Comparison of ENCODE assay signal across 9 mouse cellular contexts in the genomic region with DNA sequence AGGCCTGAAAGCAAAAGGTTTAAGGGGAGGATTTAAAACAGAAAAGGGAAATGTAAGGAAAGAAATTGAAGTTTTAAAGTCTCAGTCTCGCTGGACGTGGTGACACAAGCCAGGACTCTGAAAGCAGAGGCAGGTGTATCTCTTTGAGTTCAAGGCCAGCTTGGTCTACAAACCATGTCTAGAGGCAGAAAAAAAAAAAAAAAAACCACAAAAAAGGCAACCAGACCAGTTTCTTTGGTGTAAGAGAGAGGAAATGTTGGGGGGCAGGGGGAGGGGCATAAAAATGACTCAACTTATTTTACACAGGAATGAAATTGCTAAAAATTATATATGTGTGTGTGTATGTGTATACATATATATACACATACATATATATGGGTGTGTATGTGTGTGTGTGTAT. TPM values are rescaled to one million over a fixed set of nuclear protein-coding genes. Genes with fewer than 3 reads are reported as not detected.
DNase-seq lines count a peak whose midpoint lies in the region; ATAC-seq and TF ChIP-seq lines count a peak whose summit lies in the region.
"Had no signal": no experiment of that assay in that cellular context is flagged by ENCODE, and none has a peak within 500 bp of the region (broad histone marks: within the 10 kb centered on the region; RNA-seq: fewer than 3 reads in every experiment).

No protein-coding gene starts in this region.

- H3K4me1 ChIP-seq in hindbrain, embryonic 10.5 days (replicated peaks), result peaks cover 23% of the 10 kb centered on the region
- peaks cover 15% of the 10 kb centered on the region for H3K4me1 ChIP-seq in hindbrain, embryonic 16.5 days (ENCODE audit: control insufficient read depth, insufficient read depth, low read depth, low read length)
- H3K4me1 ChIP-seq in ES-Bruce4 (ENCODE audit: control insufficient read depth, insufficient read depth, low read length), result no peaks in the 10 kb centered on the region
- H3K4me1 ChIP-seq in embryonic facial prominence, embryonic 13.5 days, result peaks cover 17% of the 10 kb centered on the region
- H3K4me1 ChIP-seq in liver, embryonic 12.5 days, result peaks cover 27% of the 10 kb centered on the region

- no peak for ATAC-seq in hindbrain, embryonic 16.5 days
- ATAC-seq in embryonic facial prominence, embryonic 13.5 days (ENCODE audit: insufficient number of reproducible peaks, insufficient read depth, low FRiP score, low TSS enrichment, low read depth), result no peak
- ATAC-seq in liver, embryonic 12.5 days, result no peak
- ATAC-seq in monocyte, adult 5-6 weeks (replicated peaks; ENCODE audit: insufficient number of reproducible peaks, low FRiP score, low TSS enrichment, poor library complexity, severe bottlenecking), result no peak
- ATAC-seq in erythroid progenitor cell, adult 5-6 weeks (replicated peaks; ENCODE audit: low FRiP score, poor library complexity, severe bottlenecking), result no peak

- 52% methylated on average over 2 of the region's 2 CpGs for WGBS in hindbrain, embryonic 10.5 days
- WGBS in hindbrain, embryonic 16.5 days, result 63% methylated on average over 2 of the region's 2 CpGs
- WGBS in embryonic facial prominence, embryonic 13.5 days, result 53% methylated on average over 2 of the region's 2 CpGs
- 40% methylated on average over 2 of the region's 2 CpGs for WGBS in liver, embryonic 12.5 days (ENCODE audit: insufficient replicate concordance)

- DNase-seq in hindbrain, embryonic 10.5 days (ENCODE audit: low spot score), result no peak
- no peak for DNase-seq in Muller cell, postnatal 12 days (ENCODE audit: inconsistent ontology term)
- DNase-seq: cerebellum, postnatal 25 days had no signal

- no peaks in the 10 kb centered on the region for H3K27me3 ChIP-seq in hindbrain, embryonic 10.5 days (ENCODE audit: insufficient read depth, poor library complexity, severe bottlenecking)
- H3K27me3 ChIP-seq in hindbrain, embryonic 16.5 days (replicated peaks; ENCODE audit: control insufficient read depth, insufficient read depth, low read length), result no peaks in the 10 kb centered on the region
- no peaks in the 10 kb centered on the region for H3K27me3 ChIP-seq in ES-Bruce4 (ENCODE audit: control insufficient read depth, insufficient read depth, low read length, poor library complexity, severe bottlenecking)
- no peaks in the 10 kb centered on the region for H3K27me3 ChIP-seq in embryonic facial prominence, embryonic 13.5 days
- H3K27me3 ChIP-seq in liver, embryonic 12.5 days (replicated peaks), result no peaks in the 10 kb centered on the region

- no peak overlapping the region for H3K9ac ChIP-seq in hindbrain, embryonic 16.5 days (ENCODE audit: low read depth, low read length)
- H3K9ac ChIP-seq in ES-Bruce4 (ENCODE audit: low read depth, poor library complexity, severe bottlenecking), result peak overlapping the region; percentile 57
- no peak overlapping the region for H3K9ac ChIP-seq in embryonic facial prominence, embryonic 13.5 days
- H3K9ac ChIP-seq in liver, embryonic 12.5 days, result peak overlapping the region; percentile 66

- H3K36me3 ChIP-seq in hindbrain, embryonic 10.5 days, result no peaks in the 10 kb centered on the region
- H3K36me3 ChIP-seq in hindbrain, embryonic 16.5 days (ENCODE audit: control insufficient read depth, insufficient read depth, low read length), result no peaks in the 10 kb centered on the region
- H3K36me3 ChIP-seq in ES-Bruce4 (ENCODE audit: control insufficient read depth, insufficient read depth, low read length, poor library complexity, severe bottlenecking), result no peaks in the 10 kb centered on the region
- no peaks in the 10 kb centered on the region for H3K36me3 ChIP-seq in embryonic facial prominence, embryonic 13.5 days
- H3K36me3 ChIP-seq in liver, embryonic 12.5 days, result peaks cover 3% of the 10 kb centered on the region; the same call in 1 of the 2 replicates

- H3K27ac ChIP-seq in hindbrain, embryonic 10.5 days, result no peak overlapping the region
- H3K27ac ChIP-seq in hindbrain, embryonic 16.5 days (ENCODE audit: low read depth, low read length), result no peak overlapping the region
- H3K27ac ChIP-seq in ES-Bruce4 (ENCODE audit: insufficient read depth, low read length), result no peak overlapping the region
- H3K27ac ChIP-seq in embryonic facial prominence, embryonic 13.5 days, result no peak overlapping the region
- 0 out of 2 replicates have a peak overlapping the region, but pooled peaks have one; percentile 95 for H3K27ac ChIP-seq in liver, embryonic 12.5 days

- H3K4me3 ChIP-seq in hindbrain, embryonic 10.5 days, result peak overlapping the region; percentile 80
- no peak overlapping the region for H3K4me3 ChIP-seq in hindbrain, embryonic 16.5 days (ENCODE audit: low read length)
- peak overlapping the region; percentile 80 for H3K4me3 ChIP-seq in ES-Bruce4 (ENCODE audit: low read depth, low read length)
- no peak overlapping the region for H3K4me3 ChIP-seq in embryonic facial prominence, embryonic 13.5 days
- peak overlapping the region; percentile 92 for H3K4me3 ChIP-seq in liver, embryonic 12.5 days

- TF ChIP-seq CTCF in ES-Bruce4 (IDR thresholded peaks at IDR 0.05; ENCODE audit: low read depth, low read length), result no peak

- no peak for TF ChIP-seq EP300 in ES-Bruce4 (IDR thresholded peaks at IDR 0.05; ENCODE audit: insufficient read depth, low read depth, low read length)

- no peak for TF ChIP-seq POLR2A in ES-Bruce4 (IDR thresholded peaks at IDR 0.05; ENCODE audit: insufficient read depth, low read length)

- H3K4me2 ChIP-seq in hindbrain, embryonic 16.5 days (ENCODE audit: low read length), result no peak overlapping the region; the same call in 1 of the 2 replicates
- H3K4me2 ChIP-seq in embryonic facial prominence, embryonic 13.5 days, result peak overlapping the region; percentile 80
- H3K4me2 ChIP-seq in liver, embryonic 12.5 days, result peak overlapping the region; percentile 92

- no peaks in the 10 kb centered on the region for H3K9me3 ChIP-seq in hindbrain, embryonic 10.5 days
- no peaks in the 10 kb centered on the region for H3K9me3 ChIP-seq in hindbrain, embryonic 16.5 days (ENCODE audit: control insufficient read depth, low read length)
- no peaks in the 10 kb centered on the region for H3K9me3 ChIP-seq in ES-Bruce4 (replicated peaks; ENCODE audit: control insufficient read depth, insufficient read depth, low read length, poor library complexity, severe bottlenecking)
- no peaks in the 10 kb centered on the region for H3K9me3 ChIP-seq in embryonic facial prominence, embryonic 13.5 days
- H3K9me3 ChIP-seq in liver, embryonic 12.5 days (replicated peaks), result no peaks in the 10 kb centered on the region

RNA-seq across cellular contexts. Expression of gene Cnot4, which starts 1.3 kb away (rescaled TPM):
- 25.6 and 25.9 TPM in 2 replicates for polyA plus RNA-seq in hindbrain, embryonic 10.5 days (2016; fragmentation: Nextera tagmentation; extraction: Ambion mirVana)
- 30.7 and 33.1 TPM in 2 replicates for polyA plus RNA-seq in hindbrain, embryonic 16.5 days (2015; fragmentation: Nextera tagmentation; extraction: Ambion mirVana)
- polyA plus RNA-seq in ES-Bruce4 (2011; ENCODE audit: insufficient read depth, insufficient read length, low read depth, missing spikeins), result 45.7 and 49.2 TPM in 2 replicates
- polyA plus RNA-seq in embryonic facial prominence, embryonic 13.5 days (2015; fragmentation: Nextera tagmentation; extraction: Ambion mirVana), result 35.9 and 37.4 TPM in 2 replicates
- polyA plus RNA-seq in liver, embryonic 12.5 days (2016; fragmentation: Nextera tagmentation; extraction: Ambion mirVana), result 15.1 and 15.2 TPM in 2 replicates
- 26.6 to 46.2 TPM (median 26.8 TPM) in 3 replicates for total RNA-seq in monocyte, adult 5-6 weeks (2017)
- total RNA-seq in erythroid progenitor cell, adult 5-6 weeks (2015; ENCODE audit: low replicate concordance), result 42.8 and 80.4 TPM in 2 replicates
- total RNA-seq in erythroid progenitor cell, adult 5-6 weeks (2017; ENCODE audit: low replicate concordance), result 55.2 and 57.6 TPM in 2 replicates

RNA-seq across cellular contexts. Expression of gene Nup205, which starts 42.4 kb away (rescaled TPM):
- polyA plus RNA-seq in hindbrain, embryonic 10.5 days (2016; fragmentation: Nextera tagmentation; extraction: Ambion mirVana), result 41.3 and 51.2 TPM in 2 replicates
- 17.0 and 21.7 TPM in 2 replicates for polyA plus RNA-seq in hindbrain, embryonic 16.5 days (2015; fragmentation: Nextera tagmentation; extraction: Ambion mirVana)
- polyA plus RNA-seq in ES-Bruce4 (2011; ENCODE audit: insufficient read depth, insufficient read length, low read depth, missing spikeins), result 142 and 151 TPM in 2 replicates
- 31.2 and 35.5 TPM in 2 replicates for polyA plus RNA-seq in embryonic facial prominence, embryonic 13.5 days (2015; fragmentation: Nextera tagmentation; extraction: Ambion mirVana)
- polyA plus RNA-seq in liver, embryonic 12.5 days (2016; fragmentation: Nextera tagmentation; extraction: Ambion mirVana), result 36.5 and 40.4 TPM in 2 replicates
- 18.1 to 36.9 TPM (median 19.8 TPM) in 3 replicates for total RNA-seq in monocyte, adult 5-6 weeks (2017)
- 33.2 and 54.9 TPM in 2 replicates for total RNA-seq in erythroid progenitor cell, adult 5-6 weeks (2015; ENCODE audit: low replicate concordance)
- total RNA-seq in erythroid progenitor cell, adult 5-6 weeks (2017; ENCODE audit: low replicate concordance), result 24.3 and 28.4 TPM in 2 replicates

Comparison
In these comparisons a context has a peak if more than half of its experiments do, and no peak if none do; other contexts are left out.
1. H3K4me3 ChIP-seq: peak in hindbrain, embryonic 10.5 days (single experiment), ES-Bruce4 (single experiment) and liver, embryonic 12.5 days (single experiment); none in hindbrain, embryonic 16.5 days (single experiment) and embryonic facial prominence, embryonic 13.5 days (single experiment).
2. H3K9ac ChIP-seq: peak in ES-Bruce4 (single experiment) and liver, embryonic 12.5 days (single experiment); none in hindbrain, embryonic 16.5 days (single experiment) and embryonic facial prominence, embryonic 13.5 days (single experiment).